Mouse (Mus musculus): ENCODE data around the gene Wwc2.

GRCm38 (mm10) chr8:48038261-48038934, 47.7 kb upstream of the Wwc2 start:
- TF ChIP-seq MYOD1 (IDR thresholded peaks at IDR 0.05; ENCODE audit: control insufficient read depth in 1 of 3, insufficient read length in 2 of 3, low read depth in 2 of 3): no peak
- TF ChIP-seq POLR2A (IDR thresholded peaks at IDR 0.05; ENCODE audit: insufficient read length, low read depth): no peak
- TF ChIP-seq E2F4 (IDR thresholded peaks at IDR 0.05; ENCODE audit: insufficient read depth): no peak
- no peak for TF ChIP-seq TCF12 (IDR thresholded peaks at IDR 0.05; ENCODE audit: insufficient read depth, poor library complexity, severe bottlenecking)
- no peak for TF ChIP-seq MAX (IDR thresholded peaks at IDR 0.05; ENCODE audit: low read depth)
- TF ChIP-seq SRF (IDR thresholded peaks at IDR 0.05; ENCODE audit: control insufficient read depth, insufficient read length, low read depth): no peak
- no peak for TF ChIP-seq MYOG (IDR thresholded peaks at IDR 0.05; ENCODE audit: control insufficient read depth in 1 of 3, insufficient read depth in 1 of 3, insufficient read length in 2 of 3, low read depth in 2 of 3)
- no peak for TF ChIP-seq CEBPB (IDR thresholded peaks at IDR 0.05; ENCODE audit: insufficient read depth, poor library complexity, severe bottlenecking)

All from myocyte (in vitro differentiated cells).